Mouse (Mus musculus) heart, postnatal 25 days (tissue): ENCODE results near the gene Trappc5. TPM values are rescaled to one million over a fixed set of nuclear protein-coding genes. Genes with fewer than 3 reads are reported as not detected.

Experiments
- DNase-seq: peaks from one replicate; pipeline ENCODE4 v3.0.0; 2022; ENCODE audit warnings: low spot score
- intact Hi-C: fragments of 180-260 bp; cut with DNase I; formaldehyde crosslinking; loops from one replicate; pipeline ENCODE4 v1.15.1; 2025
- total RNA-seq, 2 experiments: library from RNA; stranded (reverse); gene quantifications; 2 replicates each; pipeline ENCODE4 v1.2.3; 2021

Gene Trappc5
- total RNA-seq, 2 experiments from 2014 or later = 19.1 to 19.3 TPM

- peak; percentile 53 for DNase-seq
These were observed 4.1 kb upstream of the Trappc5 start, which contains the start of gene Fcor for GRCm38 (mm10) chr8:3671980-3672491. TSS of gene Fcor (minus strand) at chr8:3672362.

GRCm38 (mm10) chr8:3674671-3675070, 1.4 kb upstream of the Trappc5 start:
- intact Hi-C loops = no loop called here
- DNase-seq = no peak

More at GRCm38 (mm10) chr8:3671980-3672491, 4.1 kb upstream of the Trappc5 start, which contains the start of gene Fcor:
- intact Hi-C loops = loop anchor here (1.0 to 2.0 kb wide), 4 partner anchors 47 to 313 kb away; partner anchors contain the start of gene Pcp2

GRCm38 (mm10) chr8:3676993-3677579, 987 bp downstream of the Trappc5 start:
- intact Hi-C loops = no loop called here

GRCm38 (mm10) chr8:3678831-3679230, 2.7 kb downstream of the Trappc5 start:
- intact Hi-C loops = no loop called here
- no peak for DNase-seq

More at GRCm38 (mm10) chr8:3676993-3677579, 987 bp downstream of the Trappc5 start:
- DNase-seq = no peak

GRCm38 (mm10) chr8:3679236-3679635, 3.1 kb downstream of the Trappc5 start:
- intact Hi-C loops = no loop called here

GRCm38 (mm10) chr8:3679656-3680055, 3.6 kb downstream of the Trappc5 start:
- intact Hi-C loops = no loop called here
- DNase-seq = no peak

More at GRCm38 (mm10) chr8:3679236-3679635, 3.1 kb downstream of the Trappc5 start:
- DNase-seq = no peak

- intact Hi-C loops = no loop called here
- DNase-seq = no peak
These were observed 6.3 kb downstream of the Trappc5 start for GRCm38 (mm10) chr8:3682435-3682834.

GRCm38 (mm10) chr8:3683408-3684176, 7.5 kb downstream of the Trappc5 start:
- DNase-seq = no peak

GRCm38 (mm10) chr8:3684530-3684929, 8.4 kb downstream of the Trappc5 start:
- DNase-seq = no peak
- intact Hi-C loops = no loop called here

More at GRCm38 (mm10) chr8:3683408-3684176, 7.5 kb downstream of the Trappc5 start:
- intact Hi-C loops = no loop called here

- intact Hi-C loops = no loop called here
- DNase-seq = no peak
These were observed 9.3 kb downstream of the Trappc5 start for GRCm38 (mm10) chr8:3685422-3685821.

GRCm38 (mm10) chr8:3687537-3687936, 11.4 kb downstream of the Trappc5 start:
- intact Hi-C loops = no loop called here
- DNase-seq = no peak

GRCm38 (mm10) chr8:3690774-3691173, 14.7 kb downstream of the Trappc5 start:
- no peak for DNase-seq
- intact Hi-C loops = no loop called here

GRCm38 (mm10) chr8:3694121-3694520, 18.0 kb downstream of the Trappc5 start, which contains the start of gene Fcer2a:
TSS of gene Fcer2a (minus strand) at chr8:3694175.
- intact Hi-C loops = no loop called here
- no peak for DNase-seq

- intact Hi-C loops = no loop called here
- no peak for DNase-seq
These were observed 25.4 kb downstream of the Trappc5 start for GRCm38 (mm10) chr8:3701491-3701890.

GRCm38 (mm10) chr8:3705711-3706110, 29.6 kb downstream of the Trappc5 start:
- intact Hi-C loops = no loop called here
- no peak for DNase-seq

GRCm38 (mm10) chr8:3707611-3708010, 31.5 kb downstream of the Trappc5 start:
- DNase-seq = no peak
- intact Hi-C loops = no loop called here

- no peak for DNase-seq
- intact Hi-C loops = no loop called here
These were observed 34.2 kb downstream of the Trappc5 start for GRCm38 (mm10) chr8:3710312-3710711.

GRCm38 (mm10) chr8:3711646-3712045, 35.5 kb downstream of the Trappc5 start:
- no peak for DNase-seq

GRCm38 (mm10) chr8:3717321-3717954, 41.3 kb downstream of the Trappc5 start:
- DNase-seq = no peak
- intact Hi-C loops = loop anchor here (5.0 kb wide), 1 partner anchor 240 kb away; no protein-coding TSS in a partner anchor

More at GRCm38 (mm10) chr8:3711646-3712045, 35.5 kb downstream of the Trappc5 start:
- intact Hi-C loops = no loop called here

GRCm38 (mm10) chr8:3718559-3718958, 42.5 kb downstream of the Trappc5 start:
- intact Hi-C loops = loop anchor here (5.0 kb wide), 1 partner anchor 239 kb away; no protein-coding TSS in a partner anchor
- DNase-seq = peak; percentile 32
